Mouse (Mus musculus): ENCODE results near the gene Vps37c.

- TF ChIP-seq CTCF (IDR thresholded peaks at IDR 0.05; ENCODE audit: low read depth) (no peak), EP300 (IDR thresholded peaks at IDR 0.05; ENCODE audit: low read depth) (no peak)
Observed at GRCm38 (mm10) chr19:10671854-10672417, 16.6 kb upstream of the Vps37c start.

Data from heart, postnatal 0 days (tissue).